Mouse (Mus musculus) thymus, postnatal 14 days (tissue): ENCODE measurements around the gene Ankrd13c.

Source experiments
- DNase-seq: peaks from one replicate; pipeline ENCODE4 v3.0.0; 2021

The Ankrd13c gene

GRCm38 (mm10) chr3:157955466-157955865, 8.4 kb downstream of the Ankrd13c start:
- no peak for DNase-seq

- no peak for DNase-seq
Measured at GRCm38 (mm10) chr3:157956201-157956600, 9.2 kb downstream of the Ankrd13c start.

GRCm38 (mm10) chr3:157957320-157957719, 10.3 kb downstream of the Ankrd13c start:
- no peak for DNase-seq

GRCm38 (mm10) chr3:157971151-157971550, 24.1 kb downstream of the Ankrd13c start:
- DNase-seq, result no peak

- no peak for DNase-seq
Measured at GRCm38 (mm10) chr3:157973236-157973635, 26.2 kb downstream of the Ankrd13c start.

GRCm38 (mm10) chr3:157979619-157980018, 32.6 kb downstream of the Ankrd13c start:
- no peak for DNase-seq

GRCm38 (mm10) chr3:157993322-157993721, 46.3 kb downstream of the Ankrd13c start:
- DNase-seq, result no peak

GRCm38 (mm10) chr3:157995726-157996125, 48.7 kb downstream of the Ankrd13c start:
- DNase-seq, result no peak

GRCm38 (mm10) chr3:157998742-157999369, 51.8 kb downstream of the Ankrd13c start:
- no peak for DNase-seq

GRCm38 (mm10) chr3:158008647-158009046, 61.6 kb downstream of the Ankrd13c start:
- no peak for DNase-seq

GRCm38 (mm10) chr3:158009762-158010320, 62.8 kb downstream of the Ankrd13c start:
- no peak for DNase-seq

- DNase-seq, result peak; percentile 91
Measured at GRCm38 (mm10) chr3:158031371-158031925, 84.4 kb downstream of the Ankrd13c start.

GRCm38 (mm10) chr3:158032106-158032505, 85.1 kb downstream of the Ankrd13c start:
- DNase-seq, result no peak

- DNase-seq, result no peak
Measured at GRCm38 (mm10) chr3:158035866-158036265, 88.8 kb downstream of the Ankrd13c start.

- DNase-seq, result peak; percentile 96
Measured at GRCm38 (mm10) chr3:158036329-158036988, 89.4 kb downstream of the Ankrd13c start, which contains the start of the genes Srsf11 and Lrrc40. TSS of gene Srsf11 (minus strand) at chr3:158036639. TSS of gene Lrrc40 (plus strand) at chr3:158036662.

GRCm38 (mm10) chr3:158038106-158038505, 91.1 kb downstream of the Ankrd13c start:
- DNase-seq, result no peak

GRCm38 (mm10) chr3:158040755-158041154, 93.7 kb downstream of the Ankrd13c start:
- no peak for DNase-seq

- no peak for DNase-seq
Measured at GRCm38 (mm10) chr3:158049508-158049907, 102.5 kb downstream of the Ankrd13c start.
